Mouse (Mus musculus) neural tube, embryonic 14.5 days (tissue): ENCODE measurements at regions not wholly inside any gene's neighbourhood (a gene's known extent, or its start where the extent isn't known, plus 50 kb on each side); places are given as distances from the start of the nearest gene placed in this dataset.

Experiments used
- ATAC-seq: fragments of 200-750 bp; cut with Nextera tagmentation; 2 replicates; pipeline ENCODE4 v1.8.0; 2017; ENCODE audit warnings: low read depth, mild to moderate bottlenecking, moderate TSS enrichment, moderate library complexity
- H3K27ac ChIP-seq: fragments of 300-500 bp; sonication (generic); 2 replicates; pipeline ENCODE4 v1.5.1; 2014; ENCODE audit warnings: low read depth, mild to moderate bottlenecking, control low read depth, low read length, moderate library complexity, mixed read lengths
- H3K27me3 ChIP-seq: fragments of 300-500 bp; sonication (generic); 2 replicates; pipeline ENCODE4 v1.6.1; 2014; ENCODE audit warnings: low read length; ENCODE audit not compliant: control insufficient read depth, insufficient read depth
- H3K36me3 ChIP-seq: fragments of 300-500 bp; sonication (generic); 2 replicates; pipeline ENCODE4 v1.6.1; 2014; ENCODE audit warnings: low read length, mixed read lengths; ENCODE audit not compliant: control insufficient read depth, insufficient read depth
- H3K4me1 ChIP-seq: fragments of 300-500 bp; sonication (generic); 2 replicates; pipeline ENCODE4 v1.6.1; 2014; ENCODE audit warnings: low read length; ENCODE audit not compliant: control insufficient read depth, insufficient read depth
- H3K4me2 ChIP-seq: fragments of 300-500 bp; sonication (generic); 2 replicates; pipeline ENCODE4 v1.6.1; 2014; ENCODE audit warnings: mild to moderate bottlenecking, low read depth, low read length, control low read depth
- H3K4me3 ChIP-seq: fragments of 300-500 bp; sonication (generic); 2 replicates; pipeline ENCODE4 v1.5.1; 2014; ENCODE audit warnings: low read depth, low read length, control low read depth, mixed read lengths
- H3K9ac ChIP-seq: fragments of 300-500 bp; sonication (generic); replicated peaks from 2 replicates; pipeline ENCODE4 v1.6.1; 2014; ENCODE audit warnings: low read depth, mild to moderate bottlenecking, control low read depth, low read length, mixed read lengths
- H3K9me3 ChIP-seq: fragments of 300-500 bp; sonication (generic); 2 replicates; pipeline ENCODE4 v1.6.1; 2016; ENCODE audit warnings: low read length; ENCODE audit not compliant: control insufficient read depth
- WGBS: fragments of 180-500 bp; shearing (Covaris S2); extraction: QIAGEN DNeasy Blood & Tissue Kit; methylation state at CpG from one replicate; pipeline ENCODE4 v1.1.7; 2014; 5-methylcytosine and 5-hydroxymethylcytosine counted together

DNA sequence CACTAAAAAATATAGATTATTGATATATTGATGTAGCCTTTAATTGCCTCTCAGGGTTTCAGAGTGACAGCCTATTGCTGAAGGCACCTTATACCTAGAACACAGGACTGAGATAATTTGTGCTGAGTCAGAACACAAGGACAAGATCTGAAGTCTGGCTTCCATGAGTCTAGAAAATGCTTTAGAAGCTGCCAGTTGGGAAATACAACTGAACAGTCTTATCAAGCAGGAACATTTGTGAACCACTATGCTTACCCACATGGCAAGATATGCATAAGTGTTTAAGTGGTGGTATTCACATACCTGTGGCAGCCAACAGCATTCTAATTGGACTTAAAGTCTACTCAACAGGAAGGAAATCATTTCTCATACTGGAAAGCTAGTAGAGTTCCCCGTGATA is 202.1 kb upstream of the Tpm3-rs7 start:
- no peaks in the 10 kb centered on the region for H3K36me3 ChIP-seq
- WGBS: 93% methylated on average over 1 of the region's 1 CpGs
- H3K4me3 ChIP-seq: no peak overlapping the region
- no peaks in the 10 kb centered on the region for H3K4me1 ChIP-seq
- H3K4me2 ChIP-seq: no peak overlapping the region
- H3K27ac ChIP-seq: no peak overlapping the region
- H3K27me3 ChIP-seq: no peaks in the 10 kb centered on the region
- H3K9me3 ChIP-seq: no peaks in the 10 kb centered on the region
- ATAC-seq: no peak
- no peak overlapping the region for H3K9ac ChIP-seq

- no peak overlapping the region for H3K4me3 ChIP-seq
- H3K4me2 ChIP-seq: no peak overlapping the region
- ATAC-seq: no peak
- H3K27ac ChIP-seq: no peak overlapping the region
- H3K4me1 ChIP-seq: no peaks in the 10 kb centered on the region
- 94% methylated on average over 2 of the region's 2 CpGs for WGBS
- H3K27me3 ChIP-seq: no peaks in the 10 kb centered on the region
- no peaks in the 10 kb centered on the region for H3K36me3 ChIP-seq
- no peaks in the 10 kb centered on the region for H3K9me3 ChIP-seq
- H3K9ac ChIP-seq: no peak overlapping the region
Measured at GRCm38 (mm10) chr14:113138823-113139222, 175.6 kb upstream of the Tpm3-rs7 start.

GRCm38 (mm10) chr14:113168584-113168983 is 145.8 kb upstream of the Tpm3-rs7 start:
- WGBS: 83% methylated on average over 2 of the region's 2 CpGs

DNA sequence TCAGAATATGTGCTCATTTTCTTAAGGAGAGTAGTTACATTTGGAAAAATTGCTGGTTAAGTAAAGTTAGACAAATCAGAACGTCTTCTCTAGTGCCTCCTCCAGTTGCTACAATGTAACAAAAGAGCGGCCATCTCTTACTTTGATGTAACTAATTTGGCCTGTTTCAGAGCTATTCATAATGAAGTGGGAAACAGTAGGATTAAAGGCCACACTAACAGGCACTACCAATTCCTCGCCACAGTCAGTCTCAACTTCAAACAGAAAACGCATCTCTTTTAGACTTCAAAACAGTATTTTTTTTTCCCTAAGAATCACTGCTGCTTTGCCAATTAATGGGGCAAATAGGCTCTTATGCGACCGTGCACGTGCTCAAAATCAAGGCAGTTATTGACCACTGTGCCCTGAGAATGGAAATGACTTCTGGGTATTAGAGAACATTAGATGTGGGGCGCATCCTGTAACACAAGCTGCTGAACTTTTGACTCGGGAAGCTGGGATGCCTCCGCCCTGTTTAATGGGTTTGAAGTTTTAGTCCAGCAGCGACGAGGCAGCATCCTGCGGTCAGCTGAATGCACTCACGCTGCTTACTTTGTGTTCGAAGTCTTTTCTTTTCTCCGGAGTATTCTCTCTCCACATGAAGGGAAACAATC is 131.9 kb upstream of the Tpm3-rs7 start:
- Histone ChIP-seq H3K4me3 (no peak overlapping the region), H3K27ac (no peak overlapping the region), H3K9ac (no peak overlapping the region), H3K36me3 (no peaks in the 10 kb centered on the region), H3K4me1 (peaks cover 4% of the 10 kb centered on the region; the same call in 1 of the 2 replicates), H3K9me3 (no peaks in the 10 kb centered on the region), H3K27me3 (no peaks in the 10 kb centered on the region), H3K4me2 (peak overlapping the region; percentile 36; the same call in 1 of the 2 replicates)
- WGBS: 10% methylated on average over 16 of the region's 16 CpGs
- ATAC-seq: peak; percentile 63

More at GRCm38 (mm10) chr14:113168584-113168983, 145.8 kb upstream of the Tpm3-rs7 start:
- no peaks in the 10 kb centered on the region for H3K36me3 ChIP-seq
- no peak for ATAC-seq
- no peaks in the 10 kb centered on the region for H3K27me3 ChIP-seq
- no peaks in the 10 kb centered on the region for H3K4me1 ChIP-seq
- H3K4me3 ChIP-seq: no peak overlapping the region
- H3K4me2 ChIP-seq: no peak overlapping the region
- no peak overlapping the region for H3K27ac ChIP-seq
- no peaks in the 10 kb centered on the region for H3K9me3 ChIP-seq
- no peak overlapping the region for H3K9ac ChIP-seq

GRCm38 (mm10) chr14:113211968-113212367 is 102.4 kb upstream of the Tpm3-rs7 start:
- ATAC-seq: no peak
- WGBS: 90% methylated on average over 5 of the region's 5 CpGs

More at GRCm38 (mm10) chr14:113211968-113212367, 102.4 kb upstream of the Tpm3-rs7 start:
- Histone ChIP-seq H3K4me2 (no peak overlapping the region), H3K36me3 (no peaks in the 10 kb centered on the region), H3K9me3 (no peaks in the 10 kb centered on the region), H3K27me3 (no peaks in the 10 kb centered on the region), H3K9ac (no peak overlapping the region), H3K27ac (no peak overlapping the region), H3K4me3 (no peak overlapping the region), H3K4me1 (no peaks in the 10 kb centered on the region)
